Mouse (Mus musculus): ENCODE results near the gene Cct7. TPM values are rescaled to one million over a fixed set of nuclear protein-coding genes. Genes with fewer than 3 reads are reported as not detected.

Cct7 gene
- polyA plus RNA-seq, 1 experiment from 2014 or later, result 458 TPM

DNA sequence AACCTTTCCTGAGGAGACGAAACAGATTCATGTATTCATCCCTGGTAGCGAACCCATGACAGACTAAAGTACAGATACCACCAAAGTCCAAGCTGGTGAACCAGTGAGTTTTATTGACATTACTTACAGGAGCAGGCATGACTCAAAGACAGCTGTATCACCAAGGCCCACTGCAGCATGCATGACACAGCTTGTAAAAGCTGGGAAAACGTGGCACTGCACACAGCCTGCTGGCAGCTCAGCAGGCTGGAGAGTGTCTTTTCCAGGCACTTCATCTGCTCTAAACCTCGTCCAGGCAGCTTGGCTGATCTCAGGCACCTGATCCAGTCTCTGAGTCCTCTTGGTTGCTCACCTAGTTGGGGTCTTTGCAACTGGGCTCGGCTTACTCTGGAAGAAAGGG is 57.3 kb downstream of the Cct7 start:
- 39% methylated on average over 5 of the region's 5 CpGs for WGBS
- ATAC-seq, result no peak
- H3K4me3 ChIP-seq (ENCODE audit: low read length), result no peak overlapping the region

DNA sequence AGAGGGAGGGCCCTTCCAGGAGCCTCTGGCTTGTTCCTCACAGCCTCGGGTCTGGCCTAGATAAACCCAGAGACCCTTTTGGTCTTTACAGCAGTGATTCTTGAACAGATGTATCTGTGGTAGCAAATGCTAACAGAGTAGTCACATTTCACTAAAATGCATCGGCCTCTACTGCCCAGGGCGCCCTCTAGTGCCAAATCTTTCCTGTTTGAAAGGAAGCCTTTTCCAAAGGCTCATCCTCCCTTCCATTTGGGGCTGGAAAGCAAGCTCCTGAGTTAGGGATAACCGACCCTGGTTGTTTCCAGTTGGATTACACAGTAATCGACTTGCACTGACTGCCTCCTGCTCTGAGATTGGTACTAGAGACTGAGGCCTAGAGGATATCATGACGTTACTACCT is 59.2 kb downstream of the Cct7 start:
- 7% methylated on average over 6 of the region's 6 CpGs for WGBS
- H3K36me3 ChIP-seq (ENCODE audit: control insufficient read depth, insufficient read depth, low read length), result no peaks in the 10 kb centered on the region
- no peak overlapping the region for H3K9ac ChIP-seq (ENCODE audit: low read depth, low read length)
- no peak overlapping the region for H3K4me2 ChIP-seq (ENCODE audit: low read depth, low read length)
- H3K27ac ChIP-seq (ENCODE audit: low read length), result no peak overlapping the region
- H3K4me3 ChIP-seq (ENCODE audit: low read length), result no peak overlapping the region
- H3K4me1 ChIP-seq (ENCODE audit: control insufficient read depth, insufficient read depth, low read length), result peaks cover 20% of the 10 kb centered on the region
- peaks cover 56% of the 10 kb centered on the region for H3K27me3 ChIP-seq (replicated peaks; ENCODE audit: control insufficient read depth, insufficient read depth, low read length)
- no peak for ATAC-seq
- no peaks in the 10 kb centered on the region for H3K9me3 ChIP-seq (ENCODE audit: control insufficient read depth, low read length)

More for the DNA sequence above, 57.3 kb downstream of the Cct7 start:
- H3K27ac ChIP-seq (ENCODE audit: low read length), result no peak overlapping the region
- H3K9ac ChIP-seq (ENCODE audit: low read depth, low read length), result no peak overlapping the region
- peaks cover 19% of the 10 kb centered on the region for H3K4me1 ChIP-seq (ENCODE audit: control insufficient read depth, insufficient read depth, low read length)
- no peak overlapping the region for H3K4me2 ChIP-seq (ENCODE audit: low read depth, low read length)
- peaks cover 50% of the 10 kb centered on the region for H3K27me3 ChIP-seq (replicated peaks; ENCODE audit: control insufficient read depth, insufficient read depth, low read length)
- no peaks in the 10 kb centered on the region for H3K36me3 ChIP-seq (ENCODE audit: control insufficient read depth, insufficient read depth, low read length)
- no peaks in the 10 kb centered on the region for H3K9me3 ChIP-seq (ENCODE audit: control insufficient read depth, low read length)

DNA sequence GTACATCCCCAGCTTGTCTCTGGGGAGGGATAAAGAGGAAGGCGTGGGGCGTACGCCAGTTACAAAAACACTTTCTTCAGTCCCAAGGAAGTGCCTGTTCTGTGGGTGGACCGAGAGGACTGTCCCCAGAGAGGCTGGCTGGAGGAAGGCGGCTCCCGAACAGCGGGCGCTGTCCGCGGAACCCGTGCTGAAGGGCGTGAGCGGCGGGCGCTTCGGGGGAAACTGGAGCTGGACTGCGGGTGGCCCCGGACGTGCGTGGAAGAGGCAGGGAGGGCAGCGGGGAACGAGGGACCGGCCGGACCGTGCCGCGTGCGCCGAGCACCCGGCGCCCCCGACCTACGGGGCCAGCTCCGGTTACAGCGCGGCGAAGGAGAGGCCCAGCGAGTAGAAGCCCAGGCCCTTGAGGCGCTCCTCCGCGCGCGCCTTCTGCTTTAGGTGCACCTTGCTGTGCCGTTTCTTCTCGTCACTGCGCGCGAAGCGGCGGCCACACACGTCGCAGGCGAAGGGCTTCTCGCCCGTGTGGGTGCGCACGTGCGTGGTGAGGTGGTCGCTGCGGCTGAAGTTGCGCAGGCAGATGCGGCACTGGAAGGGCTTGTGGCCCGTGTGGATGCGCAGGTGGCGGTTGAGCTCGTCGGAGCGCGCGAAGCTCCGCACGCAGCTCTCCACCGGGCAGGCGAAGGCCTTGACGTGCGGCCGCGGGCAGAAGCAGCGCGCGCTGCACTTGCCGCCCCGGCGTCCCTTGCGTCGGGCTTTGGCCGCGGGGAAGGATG is 60.2 kb downstream of the Cct7 start:
- Histone ChIP-seq H3K9ac (ENCODE audit: low read depth, low read length) (no peak overlapping the region), H3K4me1 (ENCODE audit: control insufficient read depth, insufficient read depth, low read length) (peaks cover 20% of the 10 kb centered on the region), H3K27ac (ENCODE audit: low read length) (no peak overlapping the region), H3K27me3 (replicated peaks; ENCODE audit: control insufficient read depth, insufficient read depth, low read length) (peaks cover 61% of the 10 kb centered on the region), H3K9me3 (ENCODE audit: control insufficient read depth, low read length) (no peaks in the 10 kb centered on the region), H3K4me2 (ENCODE audit: low read depth, low read length) (peak overlapping the region; percentile 44), H3K4me3 (ENCODE audit: low read length) (peak overlapping the region; percentile 36), H3K36me3 (ENCODE audit: control insufficient read depth, insufficient read depth, low read length) (no peaks in the 10 kb centered on the region)
- under 1% methylated on average over 85 of the region's 88 CpGs for WGBS
- ATAC-seq, result no peak; the same call in 1 of the 2 replicates

GRCm38 (mm10) chr6:85512056-85512440 is 60.7 kb downstream of the Cct7 start:
- Histone ChIP-seq H3K27ac (ENCODE audit: low read length) (no peak overlapping the region), H3K27me3 (replicated peaks; ENCODE audit: control insufficient read depth, insufficient read depth, low read length) (peaks cover 61% of the 10 kb centered on the region), H3K4me1 (ENCODE audit: control insufficient read depth, insufficient read depth, low read length) (peaks cover 20% of the 10 kb centered on the region), H3K9me3 (ENCODE audit: control insufficient read depth, low read length) (no peaks in the 10 kb centered on the region), H3K4me3 (ENCODE audit: low read length) (peak overlapping the region; percentile 36), H3K36me3 (ENCODE audit: control insufficient read depth, insufficient read depth, low read length) (no peaks in the 10 kb centered on the region), H3K9ac (ENCODE audit: low read depth, low read length) (no peak overlapping the region), H3K4me2 (ENCODE audit: low read depth, low read length) (peak overlapping the region; percentile 44)
- WGBS, result under 1% methylated on average over 35 of the region's 36 CpGs
- no peak for ATAC-seq

DNA sequence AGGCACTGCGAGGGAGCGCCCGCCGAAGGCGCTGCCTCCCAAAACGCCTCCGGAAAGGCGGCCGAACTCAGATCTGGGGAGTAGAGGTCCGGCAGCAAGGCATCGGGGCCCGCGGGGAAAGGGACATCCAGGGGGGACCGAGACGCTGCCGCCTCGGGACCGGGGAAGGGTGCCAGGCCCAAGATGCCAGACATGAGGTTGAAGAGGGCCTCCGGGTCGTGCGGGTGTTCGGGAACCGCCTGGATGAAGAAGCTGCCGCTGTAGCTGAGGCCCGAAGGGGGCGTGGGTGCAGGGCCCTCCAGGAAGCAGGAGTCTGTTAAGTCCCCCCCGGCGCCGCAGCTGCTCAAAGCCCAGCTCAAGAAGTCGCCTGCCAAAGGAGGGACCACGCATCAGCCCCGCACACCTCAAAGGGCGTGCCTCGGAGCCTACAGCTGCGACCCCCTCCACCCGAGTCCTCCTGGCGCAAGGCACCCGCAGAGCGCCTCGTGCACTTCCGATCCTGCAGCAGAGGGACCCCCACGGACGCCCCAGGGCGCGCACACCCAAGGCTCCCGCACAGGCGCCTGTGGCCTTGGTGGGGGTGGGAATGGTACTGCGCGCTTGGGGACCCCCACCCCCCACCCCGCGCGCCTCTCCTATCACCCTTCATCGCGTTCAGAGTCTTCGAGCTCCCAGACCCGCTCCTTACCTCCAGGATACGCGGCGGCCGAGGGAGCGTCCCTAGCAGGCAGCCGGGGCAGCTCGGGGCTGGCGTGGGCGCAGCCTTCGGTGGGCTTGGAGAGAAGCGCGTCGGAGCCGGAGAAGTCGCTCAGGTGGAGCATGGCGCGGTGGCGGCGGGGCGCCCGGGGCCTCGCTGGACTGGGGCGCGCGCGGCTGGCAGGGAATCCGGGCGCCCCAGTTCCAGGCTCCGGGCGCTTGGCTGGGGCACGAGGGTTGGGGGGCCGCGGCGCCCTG is 61.5 kb downstream of the Cct7 start:
- peak overlapping the region; percentile 73 for H3K4me2 ChIP-seq (ENCODE audit: low read depth, low read length)
- H3K9ac ChIP-seq (ENCODE audit: low read depth, low read length), result no peak overlapping the region
- WGBS, result 2% methylated on average over 85 of the region's 90 CpGs
- no peaks in the 10 kb centered on the region for H3K36me3 ChIP-seq (ENCODE audit: control insufficient read depth, insufficient read depth, low read length)
- peaks cover 61% of the 10 kb centered on the region for H3K27me3 ChIP-seq (replicated peaks; ENCODE audit: control insufficient read depth, insufficient read depth, low read length)
- no peak for ATAC-seq
- H3K4me1 ChIP-seq (ENCODE audit: control insufficient read depth, insufficient read depth, low read length), result peaks cover 20% of the 10 kb centered on the region
- H3K4me3 ChIP-seq (ENCODE audit: low read length), result peak overlapping the region; percentile 50
- H3K9me3 ChIP-seq (ENCODE audit: control insufficient read depth, low read length), result no peaks in the 10 kb centered on the region
- no peak overlapping the region for H3K27ac ChIP-seq (ENCODE audit: low read length)

DNA sequence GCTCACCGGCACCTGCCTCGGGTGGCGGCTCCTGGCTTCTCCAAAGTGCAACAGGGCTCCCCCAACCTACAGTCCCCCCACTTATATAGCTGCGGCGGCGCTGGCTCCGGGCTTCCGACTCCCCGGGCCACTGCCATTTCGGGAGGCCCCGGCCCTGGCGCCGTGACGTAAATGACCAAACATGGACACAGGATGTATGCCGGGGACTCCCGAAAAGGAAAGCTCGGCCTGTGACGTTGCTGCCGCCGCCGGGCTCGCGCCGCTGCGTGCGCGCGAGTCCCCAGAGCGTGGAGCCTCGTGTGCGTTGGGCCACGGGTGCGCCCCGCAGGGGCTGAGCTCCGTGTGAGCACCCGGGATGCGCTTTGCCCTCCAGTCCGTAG is 62.2 kb downstream of the Cct7 start, which contains the start of gene Egr4:
Gene Egr4 (minus strand): TSS at position 59 of the 380 bp plus-strand sequence.
- peak within 1 kb of the TSS; percentile 73 for H3K4me2 ChIP-seq (ENCODE audit: low read depth, low read length)
- under 1% methylated on average over 38 of the region's 38 CpGs for WGBS

GRCm38 (mm10) chr6:85515941-85516340 is 64.6 kb downstream of the Cct7 start:
- WGBS, result 80% methylated on average over 4 of the region's 4 CpGs

More for the DNA sequence above, 62.2 kb downstream of the Cct7 start, which contains the start of gene Egr4:
- H3K27ac ChIP-seq (ENCODE audit: low read length), result no peak within 1 kb of the TSS
- peaks cover 20% of the 10 kb centered on the region for H3K4me1 ChIP-seq (ENCODE audit: control insufficient read depth, insufficient read depth, low read length)
- peak within 1 kb of the TSS; percentile 50 for H3K4me3 ChIP-seq (ENCODE audit: low read length)
- H3K27me3 ChIP-seq (replicated peaks; ENCODE audit: control insufficient read depth, insufficient read depth, low read length), result peaks cover 61% of the 10 kb centered on the region
- no peaks in the 10 kb centered on the region for H3K9me3 ChIP-seq (ENCODE audit: control insufficient read depth, low read length)
- ATAC-seq, result 0 out of 2 replicates have a peak, but pooled peaks have one; percentile 40
- no peaks in the 10 kb centered on the region for H3K36me3 ChIP-seq (ENCODE audit: control insufficient read depth, insufficient read depth, low read length)
- no peak within 1 kb of the TSS for H3K9ac ChIP-seq (ENCODE audit: low read depth, low read length)

More at GRCm38 (mm10) chr6:85515941-85516340, 64.6 kb downstream of the Cct7 start:
- ATAC-seq, result no peak
- H3K27me3 ChIP-seq (replicated peaks; ENCODE audit: control insufficient read depth, insufficient read depth, low read length), result peaks cover 45% of the 10 kb centered on the region
- H3K27ac ChIP-seq (ENCODE audit: low read length), result no peak overlapping the region
- H3K9me3 ChIP-seq (ENCODE audit: control insufficient read depth, low read length), result no peaks in the 10 kb centered on the region
- no peak overlapping the region for H3K9ac ChIP-seq (ENCODE audit: low read depth, low read length)
- H3K4me3 ChIP-seq (ENCODE audit: low read length), result no peak overlapping the region
- no peaks in the 10 kb centered on the region for H3K36me3 ChIP-seq (ENCODE audit: control insufficient read depth, insufficient read depth, low read length)
- H3K4me2 ChIP-seq (ENCODE audit: low read depth, low read length), result no peak overlapping the region
- peaks cover 20% of the 10 kb centered on the region for H3K4me1 ChIP-seq (ENCODE audit: control insufficient read depth, insufficient read depth, low read length)
